Mouse (Mus musculus): ENCODE data around the gene Hnf1a. TPM values are rescaled to one million over a fixed set of nuclear protein-coding genes. Genes with fewer than 3 reads are reported as not detected.

Gene Hnf1a
- polyA plus RNA-seq, 1 experiment = not detected

DNA sequence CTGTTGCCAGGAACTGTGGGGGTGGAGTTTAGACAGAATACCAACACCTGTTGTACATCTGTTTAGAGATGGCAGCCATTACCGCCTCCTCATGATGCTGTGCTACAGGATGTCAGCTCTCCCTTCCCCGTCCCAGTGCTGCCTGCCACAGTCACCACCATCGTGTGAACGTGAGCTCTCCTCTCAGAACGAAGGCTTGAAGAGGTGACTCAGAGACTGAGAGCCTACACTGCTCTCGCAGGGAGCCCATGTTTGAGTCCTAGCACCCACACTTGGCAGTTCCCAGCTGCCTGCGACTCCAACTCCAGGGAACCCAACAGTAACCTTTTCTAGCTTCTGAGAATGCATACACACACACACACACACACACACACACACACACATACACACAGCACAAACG lies 56.0 kb downstream of the Hnf1a start:
- Histone ChIP-seq H3K27me3 (ENCODE audit: control insufficient read depth, insufficient read depth, insufficient read length) (no peaks in the 10 kb centered on the region), H3K4me3 (no peak overlapping the region), H3ac (ENCODE audit: control insufficient read depth, insufficient read length) (no peak overlapping the region), H3K36me3 (ENCODE audit: control insufficient read depth, insufficient read depth) (no peaks in the 10 kb centered on the region), H3K4me2 (ENCODE audit: low read depth) (no peak overlapping the region), H3K79me2 (ENCODE audit: control insufficient read depth, insufficient read depth) (no peaks in the 10 kb centered on the region)
- TF ChIP-seq MYOD1 (IDR thresholded peaks at IDR 0.05; ENCODE audit: control insufficient read depth in 1 of 3, insufficient read length in 2 of 3, low read depth in 2 of 3) = peak in 2 of 3 experiments; percentile 33 to 72
- TF ChIP-seq TCF12 (IDR thresholded peaks at IDR 0.05; ENCODE audit: insufficient read depth, poor library complexity, severe bottlenecking) = no peak

DNA sequence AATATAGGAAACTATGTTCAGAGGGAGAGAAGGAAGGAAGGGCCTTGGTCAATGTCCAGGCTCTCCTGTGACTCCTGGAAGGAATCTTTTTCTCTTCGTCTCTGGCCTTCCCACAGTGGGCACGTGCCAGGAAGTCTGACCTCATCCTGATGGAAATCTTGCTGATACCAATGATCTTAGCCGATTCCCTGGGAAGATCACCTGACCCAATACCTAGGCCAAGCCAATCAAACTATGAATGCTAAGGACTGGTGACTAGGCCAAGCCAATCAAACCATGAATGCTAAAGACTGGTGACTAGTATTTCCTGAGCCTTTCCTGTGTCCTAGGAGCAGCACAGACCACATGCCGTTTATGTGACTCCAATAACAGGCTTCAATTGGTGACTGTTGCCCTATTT lies 57.2 kb downstream of the Hnf1a start:
- no peak overlapping the region for H3K4me3 ChIP-seq
- TF ChIP-seq TCF3 (IDR thresholded peaks at IDR 0.05; ENCODE audit: insufficient read length, low read depth) (no peak), MAX (IDR thresholded peaks at IDR 0.05; ENCODE audit: low read depth) (no peak), MYOG (IDR thresholded peaks at IDR 0.05; ENCODE audit: control insufficient read depth in 1 of 3, insufficient read depth in 1 of 3, insufficient read length in 2 of 3, low read depth in 2 of 3) (no peak), POLR2AphosphoS2 (IDR thresholded peaks at IDR 0.05; ENCODE audit: insufficient read length, low read depth) (no peak), SRF (IDR thresholded peaks at IDR 0.05; ENCODE audit: control insufficient read depth, insufficient read length, low read depth) (no peak), E2F4 (IDR thresholded peaks at IDR 0.05; ENCODE audit: insufficient read depth) (no peak), TCF12 (IDR thresholded peaks at IDR 0.05; ENCODE audit: insufficient read depth, poor library complexity, severe bottlenecking) (no peak), MYOD1 (IDR thresholded peaks at IDR 0.05; ENCODE audit: control insufficient read depth in 1 of 3, insufficient read length in 2 of 3, low read depth in 2 of 3) (no peak), REST (IDR thresholded peaks at IDR 0.05; ENCODE audit: insufficient read depth, insufficient read length) (no peak), CEBPB (IDR thresholded peaks at IDR 0.05; ENCODE audit: insufficient read depth, poor library complexity, severe bottlenecking) (no peak), POLR2A (IDR thresholded peaks at IDR 0.05; ENCODE audit: insufficient read length, low read depth) (no peak)
- no peak overlapping the region for H3ac ChIP-seq (ENCODE audit: control insufficient read depth, insufficient read length)
- H3K36me3 ChIP-seq (ENCODE audit: control insufficient read depth, insufficient read depth) = no peaks in the 10 kb centered on the region
- no peak overlapping the region for H3K4me2 ChIP-seq (ENCODE audit: low read depth)
- H3K79me2 ChIP-seq (ENCODE audit: control insufficient read depth, insufficient read depth) = no peaks in the 10 kb centered on the region
- H3K27me3 ChIP-seq (ENCODE audit: control insufficient read depth, insufficient read depth, insufficient read length) = no peaks in the 10 kb centered on the region

DNA sequence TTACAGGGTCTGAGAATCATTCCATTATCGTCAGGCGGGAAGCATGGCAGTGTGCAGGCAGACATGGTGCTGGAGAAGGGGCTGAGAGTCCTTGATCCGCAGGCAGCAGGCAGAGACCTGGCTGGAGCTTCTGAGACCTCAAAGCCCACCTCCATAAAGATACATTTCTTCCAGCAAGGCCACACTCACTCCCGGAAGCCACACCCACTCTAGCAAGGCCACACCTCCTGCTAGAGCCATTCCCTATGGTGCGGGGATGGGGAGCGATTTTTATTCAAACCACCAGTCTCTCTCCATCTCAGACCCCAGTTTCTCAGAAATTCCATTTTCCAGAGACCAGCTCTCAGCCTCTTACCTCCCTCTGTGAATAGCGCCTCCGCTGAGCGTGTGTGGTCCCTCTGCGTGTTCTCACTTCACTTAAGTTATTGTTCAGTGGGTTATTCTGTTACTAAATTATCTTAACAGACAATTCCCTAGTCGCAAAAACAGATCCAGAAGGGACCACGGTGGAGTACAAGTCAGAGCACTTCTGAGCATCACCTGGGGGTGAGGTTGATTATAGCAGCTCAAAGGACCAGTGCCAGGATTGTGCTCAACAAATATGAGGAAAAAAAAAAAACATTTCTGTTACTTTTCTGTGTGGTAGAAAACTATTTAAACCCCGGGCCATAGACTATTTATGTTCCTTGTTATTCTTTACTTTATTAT lies 62.1 kb downstream of the Hnf1a start:
- Histone ChIP-seq H3K79me2 (ENCODE audit: control insufficient read depth, insufficient read depth) (no peaks in the 10 kb centered on the region), H3K36me3 (ENCODE audit: control insufficient read depth, insufficient read depth) (no peaks in the 10 kb centered on the region), H3K4me3 (no peak overlapping the region), H3K27me3 (ENCODE audit: control insufficient read depth, insufficient read depth, insufficient read length) (no peaks in the 10 kb centered on the region), H3ac (ENCODE audit: control insufficient read depth, insufficient read length) (no peak overlapping the region), H3K4me2 (ENCODE audit: low read depth) (no peak overlapping the region)
- TF ChIP-seq MAX (IDR thresholded peaks at IDR 0.05; ENCODE audit: low read depth) (no peak), E2F4 (IDR thresholded peaks at IDR 0.05; ENCODE audit: insufficient read depth) (no peak), POLR2A (IDR thresholded peaks at IDR 0.05; ENCODE audit: insufficient read length, low read depth) (no peak), MYOG (IDR thresholded peaks at IDR 0.05; ENCODE audit: control insufficient read depth in 1 of 3, insufficient read depth in 1 of 3, insufficient read length in 2 of 3, low read depth in 2 of 3) (no peak), REST (IDR thresholded peaks at IDR 0.05; ENCODE audit: insufficient read depth, insufficient read length) (no peak), CEBPB (IDR thresholded peaks at IDR 0.05; ENCODE audit: insufficient read depth, poor library complexity, severe bottlenecking) (no peak), SRF (IDR thresholded peaks at IDR 0.05; ENCODE audit: control insufficient read depth, insufficient read length, low read depth) (no peak), TCF3 (IDR thresholded peaks at IDR 0.05; ENCODE audit: insufficient read length, low read depth) (no peak), USF1 (IDR thresholded peaks at IDR 0.05; ENCODE audit: low read depth) (no peak), MYOD1 (IDR thresholded peaks at IDR 0.05; ENCODE audit: control insufficient read depth in 1 of 3, insufficient read length in 2 of 3, low read depth in 2 of 3) (no peak), TCF12 (IDR thresholded peaks at IDR 0.05; ENCODE audit: insufficient read depth, poor library complexity, severe bottlenecking) (no peak), POLR2AphosphoS2 (IDR thresholded peaks at IDR 0.05; ENCODE audit: insufficient read length, low read depth) (no peak)

DNA sequence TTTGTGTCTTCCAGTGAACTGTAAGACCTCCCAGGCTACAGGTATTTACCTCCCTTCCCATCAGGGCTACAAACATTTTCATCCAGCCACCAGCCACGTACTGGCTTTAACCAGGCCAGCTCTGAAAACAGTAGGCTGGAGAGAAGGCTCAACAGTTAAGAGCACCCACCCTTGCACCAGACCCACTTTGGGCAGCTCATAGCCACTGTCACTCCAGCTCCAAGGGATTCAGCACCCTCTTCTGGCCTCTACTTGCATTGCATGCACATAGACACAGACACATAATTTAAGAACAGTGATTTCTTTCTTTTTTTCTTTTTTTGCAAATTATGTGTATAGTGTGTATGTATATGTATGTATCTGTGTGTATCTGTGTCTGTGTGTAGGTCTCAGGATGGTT lies 68.5 kb downstream of the Hnf1a start:
- no peak overlapping the region for H3K4me2 ChIP-seq (ENCODE audit: low read depth)
- no peaks in the 10 kb centered on the region for H3K79me2 ChIP-seq (ENCODE audit: control insufficient read depth, insufficient read depth)
- no peak overlapping the region for H3K4me3 ChIP-seq
- no peak overlapping the region for H3ac ChIP-seq (ENCODE audit: control insufficient read depth, insufficient read length)
- TF ChIP-seq CEBPB (IDR thresholded peaks at IDR 0.05; ENCODE audit: insufficient read depth, poor library complexity, severe bottlenecking) = no peak
- TF ChIP-seq E2F4 (IDR thresholded peaks at IDR 0.05; ENCODE audit: insufficient read depth) = no peak
- no peak for TF ChIP-seq MYOG (IDR thresholded peaks at IDR 0.05; ENCODE audit: control insufficient read depth in 1 of 3, insufficient read depth in 1 of 3, insufficient read length in 2 of 3, low read depth in 2 of 3)
- no peak for TF ChIP-seq POLR2A (IDR thresholded peaks at IDR 0.05; ENCODE audit: insufficient read length, low read depth)
- no peaks in the 10 kb centered on the region for H3K36me3 ChIP-seq (ENCODE audit: control insufficient read depth, insufficient read depth)
- no peaks in the 10 kb centered on the region for H3K27me3 ChIP-seq (ENCODE audit: control insufficient read depth, insufficient read depth, insufficient read length)

Other genes with a start within 250 kb of the Hnf1a start
- gene Ankrd13a, start 196.4 kb downstream of the Hnf1a start, polyA plus RNA-seq (2012; fragmentation: generic; extraction: Trizol) = 51.2 TPM
- gene Git2, start 195.6 kb downstream of the Hnf1a start, polyA plus RNA-seq (2012; fragmentation: generic; extraction: Trizol) = 21.6 TPM
- gene 1500011B03Rik, start 147.6 kb downstream of the Hnf1a start, polyA plus RNA-seq (2012; fragmentation: generic; extraction: Trizol) = 31.4 TPM
- not detected for gene 4930519G04Rik, start 117.4 kb downstream of the Hnf1a start, polyA plus RNA-seq (2012; fragmentation: generic; extraction: Trizol)
- 0.25 TPM for gene Gm9936, start 112.4 kb downstream of the Hnf1a start, polyA plus RNA-seq (2012; fragmentation: generic; extraction: Trizol)
- 2.1 TPM for gene Oasl2, start 74.2 kb downstream of the Hnf1a start, polyA plus RNA-seq (2012; fragmentation: generic; extraction: Trizol)
- gene Oasl1, start 47.9 kb downstream of the Hnf1a start, polyA plus RNA-seq (2012; fragmentation: generic; extraction: Trizol) = 0.56 TPM
- gene 2210016L21Rik, start 28.9 kb downstream of the Hnf1a start, polyA plus RNA-seq (2012; fragmentation: generic; extraction: Trizol) = 19.6 TPM
- gene Sppl3, start 40.0 kb upstream of the Hnf1a start, polyA plus RNA-seq (2012; fragmentation: generic; extraction: Trizol) = 24.9 TPM
- 4.4 TPM for gene Gm10401, start 127.2 kb upstream of the Hnf1a start, polyA plus RNA-seq (2012; fragmentation: generic; extraction: Trizol)
- gene Acads, start 148.3 kb upstream of the Hnf1a start, polyA plus RNA-seq (2012; fragmentation: generic; extraction: Trizol) = 82.1 TPM
- 24.5 TPM for gene Unc119b, start 163.9 kb upstream of the Hnf1a start, polyA plus RNA-seq (2012; fragmentation: generic; extraction: Trizol)
- gene Mlec, start 187.1 kb upstream of the Hnf1a start, polyA plus RNA-seq (2012; fragmentation: generic; extraction: Trizol) = 112 TPM
- 3.1 TPM for gene Cabp1, start 223.3 kb upstream of the Hnf1a start, polyA plus RNA-seq (2012; fragmentation: generic; extraction: Trizol)

Measured in myocyte (in vitro differentiated cells).